Mouse (Mus musculus) olfactory bulb, adult 2 months (tissue): Measurements from ENCODE around the gene Samd4. TPM values are rescaled to one million over a fixed set of nuclear protein-coding genes. Genes with fewer than 3 reads are reported as not detected.

Experiments used
- H3K27ac ChIP-seq: fragments of 200-500 bp; 2 replicates; pipeline ENCODE4 v1.5.1; 2012; ENCODE audit warnings: low read depth, low read length; ENCODE audit not compliant: insufficient read depth
- H3K4me1 ChIP-seq: fragments of 200-500 bp; 2 replicates; pipeline ENCODE4 v1.6.1; 2012; ENCODE audit warnings: low read length; ENCODE audit not compliant: control insufficient read depth, insufficient read depth
- H3K4me3 ChIP-seq: fragments of 200-500 bp; 2 replicates; pipeline ENCODE4 v1.5.1; 2012; ENCODE audit warnings: mild to moderate bottlenecking, low read depth, low read length, moderate library complexity; ENCODE audit not compliant: insufficient read depth
- CTCF ChIP-seq: fragments of 200-500 bp; IDR thresholded peaks from 2 replicates; pipeline ENCODE4 v1.5.1; 2012; ENCODE audit warnings: low read depth, mild to moderate bottlenecking, low read length, moderate library complexity; ENCODE audit not compliant: insufficient read depth
- POLR2A ChIP-seq: fragments of 200-500 bp; IDR thresholded peaks from 2 replicates; pipeline ENCODE4 v1.6.1; 2012; ENCODE audit warnings: mild to moderate bottlenecking, low read depth, low read length, moderate library complexity; ENCODE audit not compliant: insufficient read depth
- WGBS: fragments of 180-500 bp; shearing (Covaris S2); methylation state at CpG from one replicate; pipeline ENCODE4 v1.1.7; 2018; 5-methylcytosine and 5-hydroxymethylcytosine counted together
- polyA plus RNA-seq: library from polyadenylated mRNA; stranded (reverse); fragments of >200 nt; gene quantifications from 2 replicates; pipeline ENCODE4 v1.2.4, GENCODE M21; 2012; ENCODE audit warnings: low replicate concordance; ENCODE audit not compliant: missing spikeins, insufficient read depth, insufficient read length

Samd4 gene
- polyA plus RNA-seq, 1 experiment = not detected

- H3K4me1 ChIP-seq = peaks cover 5% of the 10 kb centered on the region
- TF ChIP-seq POLR2A (no peak), CTCF (no peak)
Measured at GRCm38 (mm10) chr14:47027431-47028118, 144.9 kb downstream of the Samd4 start.

GRCm38 (mm10) chr14:47031542-47031941 lies 148.9 kb downstream of the Samd4 start:
- H3K27ac ChIP-seq = no peak overlapping the region
- peaks cover 9% of the 10 kb centered on the region for H3K4me1 ChIP-seq
- TF ChIP-seq POLR2A (no peak), CTCF (no peak)
- WGBS = 84% methylated on average over 2 of the region's 2 CpGs
- H3K4me3 ChIP-seq = no peak overlapping the region

More at GRCm38 (mm10) chr14:47027431-47028118, 144.9 kb downstream of the Samd4 start:
- H3K4me3 ChIP-seq = no peak overlapping the region
- WGBS = 70% methylated on average over 6 of the region's 6 CpGs
- H3K27ac ChIP-seq = no peak overlapping the region

GRCm38 (mm10) chr14:47032140-47032539 lies 149.5 kb downstream of the Samd4 start:
- Histone ChIP-seq H3K4me3 (no peak overlapping the region), H3K27ac (no peak overlapping the region), H3K4me1 (peaks cover 9% of the 10 kb centered on the region)
- WGBS = 40% methylated on average over 4 of the region's 4 CpGs
- TF ChIP-seq CTCF (no peak), POLR2A (no peak)

- Histone ChIP-seq H3K27ac (no peak overlapping the region), H3K4me1 (peaks cover 12% of the 10 kb centered on the region), H3K4me3 (no peak overlapping the region)
- no peak for TF ChIP-seq POLR2A
- no peak for TF ChIP-seq CTCF
- WGBS = 94% methylated on average over 5 of the region's 5 CpGs
Measured at GRCm38 (mm10) chr14:47033423-47033822, 150.8 kb downstream of the Samd4 start.

GRCm38 (mm10) chr14:47041699-47042098 lies 159.0 kb downstream of the Samd4 start:
- no peak overlapping the region for H3K27ac ChIP-seq
- WGBS = 94% methylated on average over 3 of the region's 3 CpGs
- H3K4me1 ChIP-seq = 0 out of 2 replicates have a peak, but pooled peaks cover 3% of the 10 kb centered on the region
- no peak overlapping the region for H3K4me3 ChIP-seq
- TF ChIP-seq CTCF = no peak
- no peak for TF ChIP-seq POLR2A

- WGBS = 91% methylated on average over 6 of the region's 6 CpGs
- no peaks in the 10 kb centered on the region for H3K4me1 ChIP-seq
- no peak overlapping the region for H3K4me3 ChIP-seq
- no peak overlapping the region for H3K27ac ChIP-seq
- TF ChIP-seq POLR2A = no peak
- TF ChIP-seq CTCF = no peak
Measured at GRCm38 (mm10) chr14:47049051-47049450, 166.4 kb downstream of the Samd4 start.

GRCm38 (mm10) chr14:47051743-47052610 lies 169.3 kb downstream of the Samd4 start:
- no peak overlapping the region for H3K27ac ChIP-seq
- no peak overlapping the region for H3K4me3 ChIP-seq
- 94% methylated on average over 5 of the region's 5 CpGs for WGBS
- no peaks in the 10 kb centered on the region for H3K4me1 ChIP-seq
- no peak for TF ChIP-seq POLR2A
- no peak for TF ChIP-seq CTCF

GRCm38 (mm10) chr14:47053101-47053500 lies 170.4 kb downstream of the Samd4 start:
- 90% methylated on average over 1 of the region's 1 CpGs for WGBS
- H3K4me1 ChIP-seq = no peaks in the 10 kb centered on the region
- H3K27ac ChIP-seq = no peak overlapping the region
- H3K4me3 ChIP-seq = no peak overlapping the region
- TF ChIP-seq CTCF (no peak), POLR2A (no peak)

GRCm38 (mm10) chr14:47053824-47054223 lies 171.2 kb downstream of the Samd4 start:
- 88% methylated on average over 5 of the region's 5 CpGs for WGBS
- Histone ChIP-seq H3K4me3 (no peak overlapping the region), H3K4me1 (no peaks in the 10 kb centered on the region), H3K27ac (no peak overlapping the region)
- no peak for TF ChIP-seq POLR2A
- no peak for TF ChIP-seq CTCF
